In the genomic region with DNA sequence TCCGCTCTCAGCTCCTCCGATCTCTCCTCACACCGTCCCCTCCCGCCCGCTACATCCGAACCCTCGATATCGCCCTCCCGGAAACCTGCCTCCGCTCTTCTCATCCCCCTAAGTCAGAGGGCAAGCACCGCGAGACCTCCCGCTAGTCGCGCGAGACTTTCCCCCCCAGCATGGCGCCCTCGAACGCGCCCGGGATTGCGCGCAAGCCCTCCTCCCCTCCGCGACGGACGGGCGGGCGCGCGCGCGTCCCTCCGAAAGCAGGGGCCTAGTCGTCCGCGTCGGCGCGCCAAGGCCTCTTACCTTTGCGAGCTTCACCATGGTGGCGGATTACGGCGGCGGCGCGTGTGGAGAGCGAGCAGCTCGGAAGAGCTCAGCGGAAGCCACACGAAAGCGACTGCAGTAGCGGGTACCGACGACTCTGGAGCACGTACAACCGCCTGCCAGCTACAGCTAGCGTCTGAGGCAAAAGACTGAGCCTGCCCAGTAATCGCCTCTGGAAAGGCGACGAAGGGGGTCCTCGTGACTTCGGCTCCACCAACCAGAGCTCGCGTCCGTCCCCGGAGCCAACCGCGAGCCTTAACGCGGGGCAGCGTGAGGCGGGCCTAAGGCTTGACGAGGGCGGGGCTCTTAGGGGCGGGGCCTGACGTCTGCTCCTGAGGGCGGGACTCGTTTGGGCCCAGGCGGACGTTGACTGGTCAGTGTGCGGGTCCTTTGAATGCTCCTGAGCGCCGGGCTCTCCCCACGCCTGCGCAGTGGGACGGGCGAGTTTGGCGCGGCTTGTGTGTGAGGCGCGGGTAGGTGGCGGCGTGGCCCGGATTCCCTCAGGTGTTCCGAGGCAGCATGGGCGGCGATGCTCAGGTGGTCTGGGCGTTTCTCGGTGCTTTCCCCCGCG, we compare ENCODE assay signal across 1 mouse cellular context.
TF ChIP-seq lines count a peak whose summit lies in the region.

A gene (minus strand): TSS at position 495 of the 892 bp plus-strand sequence.

TF ChIP-seq in CH12.LX, 34 proteins besides CTCF, POLR2A, EP300 and RAD21 (continued from another document):
- TF ChIP-seq NELFE (IDR thresholded peaks at IDR 0.05; ENCODE audit: low read depth, low read length) (peak; percentile 99), JUN (IDR thresholded peaks at IDR 0.05; ENCODE audit: insufficient read depth, low read depth, low read length) (no peak), USF2 (conservative IDR thresholded peaks at IDR 0.05; ENCODE audit: low read depth, low read length) (peak; percentile 84), SMC3 (IDR thresholded peaks at IDR 0.05; ENCODE audit: low read depth, low read length) (no peak), NRF1 (IDR thresholded peaks at IDR 0.05; ENCODE audit: low read depth, low read length) (peak; percentile 96), ZNF384 (IDR thresholded peaks at IDR 0.05; ENCODE audit: low read depth, low read length) (no peak), ELF1 (IDR thresholded peaks at IDR 0.05; ENCODE audit: low read depth, low read length) (peak; percentile 55; the same call in 1 of the 2 replicates), MEF2A (IDR thresholded peaks at IDR 0.05; ENCODE audit: borderline replicate concordance, low read depth, low read length) (peak; percentile 63), JUND (conservative IDR thresholded peaks at IDR 0.05; ENCODE audit: low read depth, low read length) (no peak), BHLHE40 (IDR thresholded peaks at IDR 0.05; ENCODE audit: low read depth, low read length) (peak; percentile 17; the same call in 1 of the 2 replicates), ZKSCAN1 (IDR thresholded peaks at IDR 0.05; ENCODE audit: borderline replicate concordance, low read depth, low read length) (no peak), KAT2A (IDR thresholded peaks at IDR 0.05; ENCODE audit: insufficient replicate concordance, low read length) (peak; percentile 68; the same call in 1 of the 2 replicates), RCOR1 (conservative IDR thresholded peaks at IDR 0.05; ENCODE audit: low read depth, low read length) (no peak), TCF12 (IDR thresholded peaks at IDR 0.05; ENCODE audit: low read depth, low read length) (peak; percentile 87), MXI1 (IDR thresholded peaks at IDR 0.05; ENCODE audit: low read depth, low read length) (peak; percentile 93), MAZ (IDR thresholded peaks at IDR 0.05; ENCODE audit: low read depth, low read length) (peak; percentile 85), ZMIZ1 (IDR thresholded peaks at IDR 0.05; ENCODE audit: low read depth, low read length) (peak; percentile 99), TBP (conservative IDR thresholded peaks at IDR 0.05; ENCODE audit: low read depth, low read length) (peak; percentile 96), POLR2AphosphoS2 (IDR thresholded peaks at IDR 0.05; ENCODE audit: low read depth, low read length) (peak; percentile 96), E2F4 (IDR thresholded peaks at IDR 0.05; ENCODE audit: insufficient replicate concordance, low read depth, low read length) (no peak), MAFK (IDR thresholded peaks at IDR 0.05; ENCODE audit: insufficient replicate concordance, low read length) (no peak), ZC3H11A (IDR thresholded peaks at IDR 0.05; ENCODE audit: low read depth, low read length) (no peak)
